Mouse (Mus musculus) ES-E14 (cell line): ENCODE measurements around the gene Adamts17.

Experiments
- CHD2 ChIP-seq: IDR thresholded peaks from 2 replicates; pipeline ENCODE4 v1.6.1; 2014; ENCODE audit warnings: mild to moderate bottlenecking, low read depth, low read length, inconsistent platforms
- HCFC1 ChIP-seq: IDR thresholded peaks from 2 replicates; pipeline ENCODE4 v1.6.1; 2012; ENCODE audit warnings: low read length, inconsistent platforms, borderline replicate concordance; ENCODE audit not compliant: insufficient read depth
- MAFK ChIP-seq: IDR thresholded peaks from 2 replicates; pipeline ENCODE4 v1.6.1; 2014; ENCODE audit warnings: mild to moderate bottlenecking, low read depth, low read length, inconsistent platforms; ENCODE audit not compliant: insufficient read depth
- ZNF384 ChIP-seq: IDR thresholded peaks from 2 replicates; pipeline ENCODE4 v1.6.1; 2012; ENCODE audit warnings: low read depth, low read length, inconsistent platforms

- TF ChIP-seq ZNF384 (no peak), CHD2 (no peak), MAFK (no peak), HCFC1 (no peak)
Observed at GRCm38 (mm10) chr7:67061756-67062155, 222.2 kb downstream of the Adamts17 start.
